Mouse (Mus musculus): ENCODE data around the gene Abcc9. TPM values are rescaled to one million over a fixed set of nuclear protein-coding genes. Genes with fewer than 3 reads are reported as not detected.

Abcc9 gene
- polyA plus RNA-seq, 1 experiment from 2014 or later: 3.4 TPM

GRCm38 (mm10) chr6:142538503-142538902 lies 163.6 kb downstream of the Abcc9 start:
- WGBS: 86% methylated on average over 17 of the region's 17 CpGs
- ATAC-seq (ENCODE audit: low read depth): no peak
- no peaks in the 10 kb centered on the region for H3K36me3 ChIP-seq
- H3K9ac ChIP-seq: no peak overlapping the region
- no peaks in the 10 kb centered on the region for H3K9me3 ChIP-seq
- H3K27ac ChIP-seq (replicated peaks): no peak overlapping the region
- no peak overlapping the region for H3K4me2 ChIP-seq
- no peak overlapping the region for H3K4me3 ChIP-seq
- H3K27me3 ChIP-seq: no peaks in the 10 kb centered on the region
- H3K4me1 ChIP-seq (replicated peaks): no peaks in the 10 kb centered on the region

Other genes with a start within 250 kb of the Abcc9 start
- gene Gys2, start 229.2 kb downstream of the Abcc9 start, polyA plus RNA-seq (2015; fragmentation: Nextera tagmentation; extraction: Ambion mirVana): not detected in 2 replicates
- 522 and 568 TPM in 2 replicates for gene Ldhb, start 194.4 kb downstream of the Abcc9 start, polyA plus RNA-seq (2015; fragmentation: Nextera tagmentation; extraction: Ambion mirVana)
- 9.9 and 11.0 TPM in 2 replicates for gene Kcnj8, start 130.7 kb downstream of the Abcc9 start, polyA plus RNA-seq (2015; fragmentation: Nextera tagmentation; extraction: Ambion mirVana)
- gene Cmas, start 54.4 kb upstream of the Abcc9 start, polyA plus RNA-seq (2015; fragmentation: Nextera tagmentation; extraction: Ambion mirVana): 174 and 175 TPM in 2 replicates
- gene Sult6b2, start 102.2 kb upstream of the Abcc9 start, polyA plus RNA-seq (2015; fragmentation: Nextera tagmentation; extraction: Ambion mirVana): 0.14 and 0.25 TPM in 2 replicates